Mouse (Mus musculus): ENCODE data around the gene ccdc198. TPM values are rescaled to one million over a fixed set of nuclear protein-coding genes. Genes with fewer than 3 reads are reported as not detected.
"Not testable (repeated sequence)": the region's sequence is repeated elsewhere in the genome, so short reads cannot be mapped to it uniquely, and the experiment has no call there.

The ccdc198 gene
- polyA plus RNA-seq (2014; fragmentation: Nextera tagmentation; extraction: Ambion mirVana) = 0.35 and 0.98 TPM in 2 replicates

DNA sequence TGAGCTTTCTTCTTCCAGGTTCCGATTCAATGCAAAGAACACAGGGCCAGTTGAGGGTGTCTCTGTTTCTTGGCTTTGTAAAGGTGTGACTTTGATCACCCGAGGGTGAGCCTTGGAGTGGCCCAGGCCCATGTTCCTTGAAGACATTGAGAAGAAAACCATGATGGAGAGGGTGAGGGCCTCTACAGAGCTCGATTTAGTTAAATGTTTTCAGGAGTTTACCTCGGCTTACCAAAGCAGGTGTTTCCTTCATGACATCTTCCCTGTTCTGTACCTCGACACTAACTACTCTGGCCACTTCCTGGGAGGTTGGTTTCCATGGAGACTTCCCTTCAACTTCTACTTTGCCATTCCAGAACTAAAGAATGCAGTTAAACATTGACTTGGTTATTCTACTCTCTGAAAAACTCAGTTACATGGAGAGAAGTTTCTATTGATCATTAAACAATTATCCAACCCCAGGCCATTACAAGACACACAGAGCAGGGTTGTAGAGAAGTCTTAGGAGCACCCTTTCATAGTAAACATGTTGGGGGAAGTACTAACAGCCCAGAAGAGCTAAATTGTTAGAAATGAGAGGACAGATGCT, at the start of gene ccdc198:
Gene ccdc198 (minus strand): TSS at position 349 of the 589 bp plus-strand sequence.
- no peak within 1 kb of the TSS for H3K27ac ChIP-seq
- no peaks in the 10 kb centered on the region for H3K9me3 ChIP-seq (ENCODE audit: control insufficient read depth, low read length)
- H3K27me3 ChIP-seq (ENCODE audit: control insufficient read depth, insufficient read depth, low read length) = no peaks in the 10 kb centered on the region
- no peak within 1 kb of the TSS for H3K9ac ChIP-seq
- H3K36me3 ChIP-seq (replicated peaks; ENCODE audit: control insufficient read depth, insufficient read depth) = no peaks in the 10 kb centered on the region
- 53% methylated on average over 5 of the region's 5 CpGs for WGBS
- H3K4me3 ChIP-seq (replicated peaks; ENCODE audit: low read length) = no peak within 1 kb of the TSS
- DNase-seq (ENCODE audit: low spot score) (no peak), ATAC-seq (ENCODE audit: low FRiP score) (no peak)
- H3K4me1 ChIP-seq (replicated peaks; ENCODE audit: control insufficient read depth, insufficient read depth, low read length) = no peaks in the 10 kb centered on the region
- no peak within 1 kb of the TSS for H3K4me2 ChIP-seq (replicated peaks)

GRCm38 (mm10) chr14:49293802-49294449, 48.7 kb upstream of the ccdc198 start:
- no peaks in the 10 kb centered on the region for H3K9me3 ChIP-seq (ENCODE audit: control insufficient read depth, low read length)
- ATAC-seq (ENCODE audit: low FRiP score) = peak; percentile 80; the same call in 1 of the 2 replicates
- 10% methylated on average over 4 of the region's 4 CpGs for WGBS
- peak; percentile 55 for DNase-seq (ENCODE audit: low spot score)
- H3K4me1 ChIP-seq (replicated peaks; ENCODE audit: control insufficient read depth, insufficient read depth, low read length) = 0 out of 2 replicates have a peak, but pooled peaks cover 13% of the 10 kb centered on the region
- no peaks in the 10 kb centered on the region for H3K27me3 ChIP-seq (ENCODE audit: control insufficient read depth, insufficient read depth, low read length)
- no peak overlapping the region for H3K4me3 ChIP-seq (replicated peaks; ENCODE audit: low read length)
- no peaks in the 10 kb centered on the region for H3K36me3 ChIP-seq (replicated peaks; ENCODE audit: control insufficient read depth, insufficient read depth)
- H3K27ac ChIP-seq = peak overlapping the region; percentile 28; the same call in 1 of the 2 replicates
- no peak overlapping the region for H3K9ac ChIP-seq
- no peak overlapping the region for H3K4me2 ChIP-seq (replicated peaks)

DNA sequence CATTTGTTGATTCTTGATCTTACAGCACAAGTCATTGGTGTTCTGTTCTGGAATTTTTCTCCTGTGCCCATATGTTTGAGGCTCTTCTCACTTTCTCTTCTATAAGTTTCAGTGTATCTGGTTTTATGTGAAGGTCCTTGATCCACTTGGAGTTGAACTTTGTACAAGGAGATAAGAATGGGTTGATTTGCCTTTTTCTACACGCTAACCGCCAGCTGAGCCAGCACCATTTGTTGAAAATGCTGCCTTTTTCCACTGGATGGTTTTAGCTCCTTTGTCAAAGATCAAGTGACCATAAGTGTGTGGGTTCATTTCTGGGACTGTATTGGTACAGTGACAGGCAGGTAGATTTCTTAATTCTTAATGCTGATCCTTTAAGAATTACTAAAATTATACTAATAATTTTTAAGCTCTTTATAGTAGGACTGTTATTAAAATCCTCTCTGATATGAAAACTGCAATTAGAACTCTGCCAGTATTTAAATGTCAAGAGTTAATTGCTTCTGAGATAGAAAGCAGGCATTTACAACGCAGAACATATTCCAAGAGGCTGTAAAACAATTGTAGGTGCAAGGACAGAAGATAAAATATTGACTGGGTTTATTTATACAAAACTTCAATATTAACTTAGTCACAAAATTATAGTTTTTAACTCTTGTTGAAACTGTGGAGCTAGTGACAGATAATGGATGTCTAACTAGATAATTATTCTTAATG, 44.9 kb upstream of the ccdc198 start:
- ATAC-seq (ENCODE audit: low FRiP score) = no peak

GRCm38 (mm10) chr14:49283784-49284655, 38.7 kb upstream of the ccdc198 start:
- no peak overlapping the region for H3K27ac ChIP-seq
- H3K9me3 ChIP-seq (ENCODE audit: control insufficient read depth, low read length) = no peaks in the 10 kb centered on the region
- DNase-seq (ENCODE audit: low spot score) (no peak), ATAC-seq (ENCODE audit: low FRiP score) (no peak)
- no peaks in the 10 kb centered on the region for H3K36me3 ChIP-seq (replicated peaks; ENCODE audit: control insufficient read depth, insufficient read depth)
- no peak overlapping the region for H3K4me3 ChIP-seq (replicated peaks; ENCODE audit: low read length)
- H3K4me2 ChIP-seq (replicated peaks) = no peak overlapping the region
- no peaks in the 10 kb centered on the region for H3K27me3 ChIP-seq (ENCODE audit: control insufficient read depth, insufficient read depth, low read length)
- H3K9ac ChIP-seq = no peak overlapping the region
- H3K4me1 ChIP-seq (replicated peaks; ENCODE audit: control insufficient read depth, insufficient read depth, low read length) = no peaks in the 10 kb centered on the region
- 84% methylated on average over 7 of the region's 7 CpGs for WGBS

More for the DNA sequence above, 44.9 kb upstream of the ccdc198 start:
- Histone ChIP-seq H3K27me3 (ENCODE audit: control insufficient read depth, insufficient read depth, low read length) (no peaks in the 10 kb centered on the region), H3K36me3 (replicated peaks; ENCODE audit: control insufficient read depth, insufficient read depth) (no peaks in the 10 kb centered on the region), H3K9ac (no peak overlapping the region), H3K4me3 (replicated peaks; ENCODE audit: low read length) (no peak overlapping the region), H3K27ac (no peak overlapping the region), H3K4me2 (replicated peaks) (no peak overlapping the region), H3K4me1 (replicated peaks; ENCODE audit: control insufficient read depth, insufficient read depth, low read length) (0 out of 2 replicates have a peak, but pooled peaks cover 13% of the 10 kb centered on the region), H3K9me3 (ENCODE audit: control insufficient read depth, low read length) (no peaks in the 10 kb centered on the region)
- DNase-seq (ENCODE audit: low spot score) = no peak
- whole genome bisulfite sequencing = 88% methylated on average over 3 of the region's 3 CpGs

- ATAC-seq (ENCODE audit: low FRiP score) (no peak), DNase-seq (ENCODE audit: low spot score) (no peak)
- no peaks in the 10 kb centered on the region for H3K4me1 ChIP-seq (replicated peaks; ENCODE audit: control insufficient read depth, insufficient read depth, low read length)
- H3K9me3 ChIP-seq (ENCODE audit: control insufficient read depth, low read length) = no peaks in the 10 kb centered on the region
- no peaks in the 10 kb centered on the region for H3K27me3 ChIP-seq (ENCODE audit: control insufficient read depth, insufficient read depth, low read length)
- no peak overlapping the region for H3K4me2 ChIP-seq (replicated peaks)
- 80% methylated on average over 6 of the region's 6 CpGs for WGBS
- H3K36me3 ChIP-seq (replicated peaks; ENCODE audit: control insufficient read depth, insufficient read depth) = no peaks in the 10 kb centered on the region
- H3K9ac ChIP-seq = no peak overlapping the region
- H3K4me3 ChIP-seq (replicated peaks; ENCODE audit: low read length) = no peak overlapping the region
- H3K27ac ChIP-seq = no peak overlapping the region
These were observed 33.6 kb upstream of the ccdc198 start for GRCm38 (mm10) chr14:49278880-49279279.

DNA sequence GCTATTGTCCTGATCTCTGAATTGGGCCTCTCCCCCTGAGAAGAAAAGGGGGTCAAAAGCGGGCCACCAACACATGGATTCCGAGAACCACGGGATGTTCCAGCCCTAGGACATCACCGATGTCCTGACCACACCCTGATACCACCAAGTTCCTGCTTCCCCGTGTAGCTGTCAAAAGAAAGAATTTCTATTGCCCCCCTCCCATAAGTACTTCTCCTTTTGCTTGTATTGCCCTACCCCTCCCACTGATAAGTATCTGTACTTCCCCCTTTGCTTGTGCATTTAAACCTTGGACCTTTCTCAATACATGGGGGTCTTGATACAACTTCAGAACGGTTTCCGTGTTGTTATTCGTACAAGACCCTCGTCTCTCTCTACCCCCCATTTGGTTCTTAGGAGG, 33.2 kb upstream of the ccdc198 start:
- not testable (repeated sequence) for H3K27ac ChIP-seq; H3K27me3 ChIP-seq (ENCODE audit: control insufficient read depth, insufficient read depth, low read length); H3K4me2 ChIP-seq (replicated peaks); H3K9me3 ChIP-seq (ENCODE audit: control insufficient read depth, low read length); ATAC-seq (ENCODE audit: low FRiP score); H3K4me1 ChIP-seq (replicated peaks; ENCODE audit: control insufficient read depth, insufficient read depth, low read length); DNase-seq (ENCODE audit: low spot score); H3K9ac ChIP-seq; H3K36me3 ChIP-seq (replicated peaks; ENCODE audit: control insufficient read depth, insufficient read depth); H3K4me3 ChIP-seq (replicated peaks; ENCODE audit: low read length)
- WGBS = 90% methylated on average over 9 of the region's 9 CpGs

DNA sequence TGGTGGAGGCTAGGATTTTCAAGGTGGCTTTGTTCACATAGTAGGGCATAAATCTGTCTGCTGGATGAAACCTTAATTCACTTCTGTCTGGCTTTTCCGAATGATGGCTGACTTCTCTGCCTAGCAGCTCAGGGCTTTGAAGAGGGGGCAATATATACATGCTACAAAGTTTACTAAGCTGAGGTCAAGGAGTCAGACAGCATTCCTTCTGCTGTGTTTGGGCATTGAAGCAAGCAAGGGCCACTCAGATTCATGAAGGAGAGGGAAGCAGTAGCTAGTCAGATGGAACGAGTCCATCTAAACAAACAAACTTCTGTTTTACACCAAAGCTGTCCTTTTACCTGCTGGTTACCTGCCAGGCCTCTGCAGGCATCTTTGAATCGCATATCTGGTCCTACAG, 32.4 kb upstream of the ccdc198 start:
- no peak for ATAC-seq (ENCODE audit: low FRiP score)
- H3K4me1 ChIP-seq (replicated peaks; ENCODE audit: control insufficient read depth, insufficient read depth, low read length) = no peaks in the 10 kb centered on the region
- no peaks in the 10 kb centered on the region for H3K36me3 ChIP-seq (replicated peaks; ENCODE audit: control insufficient read depth, insufficient read depth)
- H3K27me3 ChIP-seq (ENCODE audit: control insufficient read depth, insufficient read depth, low read length) = no peaks in the 10 kb centered on the region
- no peak for DNase-seq (ENCODE audit: low spot score)
- WGBS = 80% methylated on average over 3 of the region's 3 CpGs
- no peak overlapping the region for H3K27ac ChIP-seq
- H3K4me2 ChIP-seq (replicated peaks) = no peak overlapping the region
- H3K4me3 ChIP-seq (replicated peaks; ENCODE audit: low read length) = no peak overlapping the region
- no peaks in the 10 kb centered on the region for H3K9me3 ChIP-seq (ENCODE audit: control insufficient read depth, low read length)
- no peak overlapping the region for H3K9ac ChIP-seq

DNA sequence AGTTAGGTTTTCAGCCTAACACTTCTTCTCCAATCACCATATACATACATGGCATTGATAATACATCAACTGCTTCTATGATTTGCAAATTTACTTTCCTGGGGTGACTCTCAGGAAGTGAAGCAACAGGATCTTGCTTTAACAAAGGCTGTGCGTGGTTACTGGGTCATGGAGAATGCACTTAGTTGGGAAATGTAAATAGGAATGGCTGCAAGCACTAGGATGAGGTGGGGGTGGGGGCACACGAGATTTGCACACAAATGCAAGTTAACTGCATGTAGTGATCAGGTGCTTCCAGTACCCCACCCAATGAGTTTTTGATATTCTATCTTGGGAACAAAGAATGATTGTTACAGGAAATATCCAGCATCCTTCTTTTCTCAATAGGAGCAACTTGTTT, 30.1 kb upstream of the ccdc198 start:
- Histone ChIP-seq H3K9ac (no peak overlapping the region), H3K27ac (no peak overlapping the region), H3K4me3 (replicated peaks; ENCODE audit: low read length) (no peak overlapping the region), H3K4me2 (replicated peaks) (no peak overlapping the region), H3K4me1 (replicated peaks; ENCODE audit: control insufficient read depth, insufficient read depth, low read length) (no peaks in the 10 kb centered on the region), H3K9me3 (ENCODE audit: control insufficient read depth, low read length) (no peaks in the 10 kb centered on the region), H3K27me3 (ENCODE audit: control insufficient read depth, insufficient read depth, low read length) (no peaks in the 10 kb centered on the region), H3K36me3 (replicated peaks; ENCODE audit: control insufficient read depth, insufficient read depth) (no peaks in the 10 kb centered on the region)
- DNase-seq (ENCODE audit: low spot score) = no peak
- whole genome bisulfite sequencing = 33% methylated on average over 2 of the region's 2 CpGs
- no peak for ATAC-seq (ENCODE audit: low FRiP score)
